Mouse (Mus musculus) R1 (cell line): ENCODE data around the gene Crybg1.
A peak's percentile ranks its signal among the peaks of the same experiment; 100 is the strongest.

Experiments
- DNase-seq: peaks from one replicate; pipeline ENCODE4 v3.0.0-alpha.2; 2018; ENCODE audit warnings: low read depth, low spot score

Crybg1 gene

DNA sequence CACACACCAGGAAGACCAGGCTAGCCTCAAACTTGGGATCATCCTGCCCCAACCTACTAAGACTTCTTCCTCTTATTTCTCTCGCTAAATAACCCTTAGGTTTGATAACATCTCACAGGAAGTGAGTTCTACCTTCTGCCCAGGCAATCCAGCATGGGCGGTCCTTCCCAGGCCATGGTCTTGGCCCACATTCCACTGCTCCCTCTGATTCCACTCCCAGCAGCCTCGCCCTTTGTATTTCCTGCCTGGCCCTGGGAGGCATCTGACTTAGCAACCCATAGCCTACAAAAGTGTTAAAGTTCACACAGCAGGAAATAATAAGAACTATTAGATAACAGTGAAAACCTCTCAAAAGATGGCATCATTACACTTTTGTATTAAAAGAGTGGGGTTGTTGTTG lies 171.3 kb downstream of the Crybg1 start:
- peak; percentile 84 for DNase-seq

DNA sequence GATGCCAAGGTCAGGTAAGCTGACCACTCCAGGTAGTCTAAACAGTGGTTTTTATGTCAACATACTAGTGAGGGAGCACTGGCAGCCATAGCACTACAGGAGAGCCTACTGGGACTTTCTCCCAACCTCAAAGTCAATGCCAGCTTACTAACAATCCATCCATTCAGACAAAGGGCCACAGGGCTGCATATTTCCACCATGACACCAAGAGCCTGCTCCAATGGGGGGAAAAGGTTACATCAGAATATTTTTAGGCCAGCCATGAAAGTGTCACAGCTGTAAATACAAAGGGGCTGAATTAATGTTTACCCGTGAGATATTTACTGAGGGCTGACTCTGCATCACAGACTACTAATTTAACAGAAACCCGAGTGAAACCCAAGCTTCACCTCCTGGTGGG lies 175.4 kb downstream of the Crybg1 start:
- no peak for DNase-seq

DNA sequence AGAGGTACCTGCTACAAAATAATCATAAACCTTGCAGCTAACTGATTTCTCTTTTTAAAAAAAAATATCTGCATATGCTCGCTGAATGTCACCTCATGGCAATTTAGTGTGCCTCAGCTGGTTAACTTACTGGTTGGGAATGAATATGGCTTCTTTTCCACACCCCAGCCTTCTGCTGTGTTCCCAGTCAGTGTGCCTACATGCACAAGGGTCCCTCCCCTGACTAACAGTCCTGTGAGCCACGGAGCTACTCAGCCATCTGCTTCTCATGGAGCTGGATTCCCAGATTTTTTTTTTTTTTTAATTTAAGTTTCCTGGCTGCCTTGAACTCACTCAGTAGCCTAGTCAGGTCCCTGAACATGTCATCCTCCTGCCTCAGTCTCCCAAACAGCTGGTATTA lies 183.7 kb downstream of the Crybg1 start:
- DNase-seq = no peak

DNA sequence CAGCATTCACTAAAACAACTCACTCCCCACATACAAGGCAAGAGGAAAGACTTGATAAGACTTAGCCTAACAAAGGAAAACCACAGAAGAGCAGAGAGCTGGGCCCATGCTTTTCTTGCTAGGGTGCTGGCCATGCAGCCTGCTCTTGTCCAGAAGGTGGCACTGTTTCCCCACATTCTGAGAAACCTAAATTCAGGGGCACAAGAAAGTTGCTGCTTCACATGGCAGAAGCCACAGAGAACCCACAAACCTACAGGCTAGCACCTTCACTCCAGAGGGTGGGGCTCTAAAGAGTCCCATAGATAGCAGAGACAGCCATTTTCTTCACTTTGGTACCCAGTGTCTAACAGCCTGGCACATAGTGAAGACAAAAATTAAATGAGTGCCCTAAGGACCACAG lies 194.7 kb downstream of the Crybg1 start:
- DNase-seq = peak; percentile 70

DNA sequence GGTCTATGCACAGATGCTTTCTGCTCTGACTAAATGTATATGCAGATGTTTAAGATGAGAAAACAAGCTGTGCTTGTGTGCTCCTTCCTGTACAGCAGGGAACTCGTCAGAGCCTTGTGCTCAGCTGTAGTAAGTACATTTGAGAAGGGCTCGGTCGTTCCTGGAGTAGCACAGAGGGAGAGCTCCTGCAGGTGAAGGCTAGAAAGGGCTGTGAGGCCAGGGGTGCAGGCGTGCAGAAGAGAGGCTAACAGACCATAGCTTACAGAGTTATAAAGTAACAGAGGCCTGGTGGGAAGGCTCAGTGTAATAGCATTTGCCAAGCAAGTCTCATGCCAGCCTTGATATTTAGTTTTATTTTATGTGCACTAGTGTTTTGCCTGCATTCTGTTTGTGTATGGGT lies 203.2 kb downstream of the Crybg1 start:
- no peak for DNase-seq

DNA sequence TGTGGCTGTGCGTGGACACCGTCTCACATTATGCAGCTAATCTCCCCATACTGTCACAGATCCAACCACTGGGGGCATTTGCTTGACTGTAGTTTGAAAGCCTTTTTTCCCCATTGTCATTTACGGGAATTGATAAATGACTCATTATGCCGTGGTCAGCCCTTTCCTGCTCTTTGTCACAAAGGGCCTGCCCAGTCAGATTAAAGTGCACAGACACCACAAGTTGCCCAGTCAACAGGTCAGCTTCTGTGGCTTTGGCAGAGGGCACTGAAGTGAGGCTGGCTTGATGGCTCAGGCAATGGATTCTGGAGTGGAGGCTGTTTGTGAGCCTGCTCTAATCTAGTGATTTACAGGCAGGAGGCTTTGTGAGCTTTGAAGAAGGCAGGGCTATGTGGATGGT lies 204.9 kb downstream of the Crybg1 start:
- DNase-seq = no peak

DNA sequence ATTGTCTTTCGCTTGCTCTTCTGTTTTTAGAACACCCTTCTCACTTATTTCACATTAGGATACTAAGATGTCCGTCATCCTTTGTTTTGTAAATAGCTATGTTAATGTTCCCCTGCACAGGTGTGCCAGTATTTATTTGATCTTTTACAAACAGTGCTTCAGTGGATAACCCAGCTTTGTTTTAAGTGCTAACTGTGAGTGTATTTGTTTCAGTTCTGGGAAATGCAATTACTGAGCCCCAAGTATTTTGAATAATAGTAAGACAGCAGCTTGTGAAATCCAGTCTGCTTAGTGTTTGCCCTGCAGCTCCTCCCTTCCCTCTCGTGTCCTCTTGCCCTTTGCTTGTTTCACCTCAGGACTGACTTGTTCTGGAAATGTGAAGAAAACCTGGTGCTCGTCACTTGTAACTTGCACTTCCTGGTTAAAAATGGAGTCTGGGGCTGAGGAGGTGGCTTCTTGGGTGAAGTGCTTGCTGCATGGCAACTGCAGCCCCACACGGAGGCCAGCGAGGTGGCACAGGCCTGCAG lies 209.5 kb downstream of the Crybg1 start:
- peak; percentile 58 for DNase-seq

DNA sequence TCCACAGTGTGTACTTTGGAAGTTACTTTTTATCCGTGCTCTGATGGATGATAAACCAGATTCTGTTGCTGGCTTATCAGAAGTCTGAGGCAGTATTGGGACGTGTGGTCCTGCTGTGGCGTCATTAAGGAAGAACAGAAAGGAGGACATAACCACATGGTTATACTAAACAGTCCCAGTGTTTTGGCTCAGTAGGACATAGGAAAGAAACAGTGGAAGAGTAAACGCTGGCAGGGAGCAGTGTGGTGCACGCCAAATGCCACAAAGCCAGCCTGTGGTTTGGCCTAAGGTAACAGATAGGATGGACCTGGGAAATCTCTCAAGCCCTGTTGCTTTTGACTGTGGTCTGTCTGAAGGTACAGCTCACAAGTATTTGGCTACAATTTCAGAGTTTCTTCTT lies 220.1 kb downstream of the Crybg1 start:
- DNase-seq = no peak

DNA sequence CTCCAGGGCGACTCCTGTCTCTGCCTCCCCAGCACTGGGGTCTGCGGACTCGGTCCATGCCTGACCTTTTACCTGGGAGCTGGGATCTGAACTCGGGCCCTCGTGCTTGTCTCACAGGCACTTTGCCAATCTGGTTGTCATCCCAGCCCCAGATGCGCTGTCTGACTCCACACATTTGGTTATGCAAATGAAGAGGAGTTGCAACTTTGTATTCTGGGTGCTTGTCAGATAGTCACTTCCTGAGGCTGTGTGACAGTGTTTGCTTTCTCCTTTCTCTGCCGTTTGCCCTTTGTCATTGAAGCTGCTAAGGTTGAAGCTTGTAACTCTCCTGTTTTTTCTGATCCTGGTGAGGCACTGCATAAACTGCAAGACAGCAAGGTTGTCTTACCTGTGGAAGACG lies 220.9 kb downstream of the Crybg1 start:
- DNase-seq = peak; percentile 45

DNA sequence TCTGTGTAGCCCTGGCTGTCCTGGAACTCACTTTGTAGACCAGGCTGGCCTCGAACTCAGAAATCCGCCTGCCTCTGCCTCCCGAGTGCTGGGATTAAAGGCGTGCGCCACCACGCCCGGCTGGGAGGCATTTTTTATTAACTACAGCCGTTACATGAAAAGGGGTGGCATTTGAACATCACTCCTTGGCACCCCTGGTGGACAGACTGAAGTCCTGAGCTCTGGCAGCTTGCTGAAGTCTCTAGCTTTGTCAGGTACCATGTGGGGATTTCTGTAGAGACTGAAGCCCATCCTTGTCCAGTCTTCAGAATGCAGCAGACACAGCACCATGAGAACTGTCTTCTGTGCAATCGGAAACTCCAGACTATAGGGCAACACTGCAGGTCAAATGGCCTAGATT lies 222.9 kb downstream of the Crybg1 start:
- peak; percentile 56 for DNase-seq

DNA sequence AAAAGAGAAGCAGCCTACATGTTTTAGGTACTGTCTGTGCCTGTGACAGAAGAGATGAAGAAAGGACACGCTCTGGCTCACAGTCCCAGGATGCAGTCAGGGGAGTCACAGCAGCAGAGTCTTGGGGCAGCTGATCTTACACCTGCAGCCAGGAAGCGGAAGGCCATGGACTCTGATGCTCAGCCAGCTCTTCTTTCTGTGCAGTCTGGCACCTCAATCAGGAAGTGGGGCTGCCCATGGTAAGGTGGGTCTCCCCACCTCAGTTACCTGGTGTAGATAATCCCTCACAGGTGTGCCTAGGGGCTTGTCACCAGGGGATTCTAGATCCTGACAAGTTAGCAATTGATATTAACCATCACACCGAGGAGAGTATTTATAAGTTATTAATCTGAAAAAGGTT lies 225.6 kb downstream of the Crybg1 start:
- DNase-seq = no peak

DNA sequence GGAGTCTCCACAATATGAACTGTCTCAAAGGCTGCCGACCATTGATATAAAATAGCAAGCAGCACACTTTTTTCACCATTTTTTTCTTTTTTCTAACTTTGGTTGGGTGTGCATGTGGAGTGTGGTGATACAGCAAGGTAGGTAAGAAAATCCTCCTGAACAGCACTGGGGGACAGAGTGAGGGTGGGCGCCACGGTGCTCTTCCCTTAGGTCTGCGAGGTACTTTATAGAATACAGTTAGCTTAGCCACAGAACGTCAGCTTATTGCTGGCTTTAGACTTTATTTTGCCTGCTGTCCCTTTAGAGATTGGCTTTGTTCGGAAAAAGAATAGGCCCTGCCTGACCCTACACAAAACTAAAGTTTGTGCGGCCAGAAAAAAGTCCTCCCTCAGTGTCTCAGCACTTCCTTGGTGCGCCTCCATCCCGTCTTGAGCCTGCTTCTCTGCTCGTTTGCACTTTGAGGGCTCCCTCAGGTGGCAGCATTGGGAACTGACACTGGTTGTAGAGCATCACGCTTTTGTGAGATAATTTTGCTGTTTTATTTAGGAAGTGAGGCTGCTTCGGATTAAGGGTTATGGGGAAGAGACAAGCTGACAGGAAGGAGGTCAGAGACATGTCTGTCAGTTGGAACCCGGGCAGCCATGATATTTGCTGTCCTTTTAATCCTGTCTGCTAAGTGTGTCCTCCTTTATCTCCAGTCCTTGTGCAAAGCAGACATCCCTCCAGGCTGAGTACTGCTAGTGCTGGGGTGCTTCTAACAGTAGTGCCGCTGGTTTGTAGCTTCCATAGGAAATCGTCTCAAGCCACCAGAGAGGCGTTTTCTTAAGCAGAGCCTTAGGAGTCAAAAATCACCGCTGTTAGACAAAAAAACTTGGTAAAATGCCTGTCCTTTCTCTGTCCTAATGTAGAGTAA lies 229.7 kb downstream of the Crybg1 start:
- DNase-seq = peak; percentile 78

DNA sequence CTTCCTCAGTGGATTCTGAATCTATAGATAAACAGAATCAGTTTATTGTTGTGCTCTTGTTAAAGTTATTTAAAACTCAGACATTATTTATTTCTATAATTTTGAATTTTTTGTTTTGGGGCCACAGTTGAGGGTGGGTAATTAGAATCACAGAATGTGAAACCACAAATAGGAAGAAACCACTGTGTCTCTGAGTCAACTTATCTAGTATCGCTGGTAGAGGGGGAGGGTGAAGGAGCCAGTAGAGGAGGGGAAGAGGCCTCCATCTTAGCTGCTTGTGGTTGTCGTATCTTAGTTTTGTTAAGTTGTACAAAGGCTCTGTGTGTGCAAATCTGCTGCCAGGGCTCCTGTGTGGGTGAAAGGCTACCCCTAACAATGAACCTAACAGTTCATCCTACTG lies 231.9 kb downstream of the Crybg1 start:
- no peak for DNase-seq

DNA sequence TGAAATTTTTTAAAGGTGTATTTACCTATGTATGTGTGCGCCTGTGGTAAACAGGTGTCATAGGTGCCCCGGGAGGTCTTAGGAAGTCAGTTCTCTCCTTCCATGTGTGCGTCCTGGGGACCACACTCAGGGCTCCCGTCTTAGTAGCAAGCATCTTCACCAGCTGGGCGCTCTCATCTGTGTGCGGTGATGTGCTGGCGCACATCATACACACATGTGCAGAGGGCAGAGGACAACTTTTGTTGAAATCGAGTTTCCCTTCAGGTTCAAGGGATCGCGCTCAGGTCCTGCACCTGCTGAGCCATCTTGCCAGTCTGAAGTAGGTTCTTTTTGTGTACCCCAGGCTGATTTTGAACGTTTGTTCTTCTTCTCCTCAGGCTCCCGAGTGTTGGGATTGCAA lies 232.5 kb downstream of the Crybg1 start:
- DNase-seq = no peak

DNA sequence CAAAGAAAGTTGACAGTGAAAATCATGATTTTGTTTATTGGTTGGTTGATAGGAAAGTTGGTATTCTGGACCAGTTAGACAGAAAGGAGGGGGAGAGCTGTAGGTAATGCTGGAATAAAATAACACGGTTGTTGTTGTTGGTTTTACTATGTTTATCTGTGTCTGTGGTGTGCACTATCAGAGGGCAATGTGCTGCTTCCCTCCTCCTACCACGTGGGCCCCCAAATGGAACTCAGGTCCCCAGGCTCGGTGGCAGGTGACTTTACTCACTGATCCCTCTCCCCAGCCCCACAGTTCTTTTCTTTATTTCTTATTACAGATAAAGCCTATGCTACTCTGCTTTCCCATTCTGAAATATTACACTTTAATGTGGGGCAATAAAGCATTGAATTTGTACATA lies 236.4 kb downstream of the Crybg1 start:
- no peak for DNase-seq

DNA sequence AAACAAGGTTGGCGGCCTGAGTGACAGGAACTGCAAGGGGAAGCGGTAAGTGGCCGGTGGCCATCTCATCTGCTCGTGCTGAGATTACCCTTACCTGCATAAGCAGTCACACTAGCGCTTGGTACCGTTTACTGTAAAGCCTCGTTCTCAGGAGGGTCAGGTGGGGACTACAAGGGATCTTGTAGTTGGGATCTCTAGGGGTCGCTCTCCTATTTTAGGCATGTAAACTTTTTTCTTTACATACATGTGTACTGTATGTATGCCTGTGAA lies 237.8 kb downstream of the Crybg1 start:
- no peak for DNase-seq

DNA sequence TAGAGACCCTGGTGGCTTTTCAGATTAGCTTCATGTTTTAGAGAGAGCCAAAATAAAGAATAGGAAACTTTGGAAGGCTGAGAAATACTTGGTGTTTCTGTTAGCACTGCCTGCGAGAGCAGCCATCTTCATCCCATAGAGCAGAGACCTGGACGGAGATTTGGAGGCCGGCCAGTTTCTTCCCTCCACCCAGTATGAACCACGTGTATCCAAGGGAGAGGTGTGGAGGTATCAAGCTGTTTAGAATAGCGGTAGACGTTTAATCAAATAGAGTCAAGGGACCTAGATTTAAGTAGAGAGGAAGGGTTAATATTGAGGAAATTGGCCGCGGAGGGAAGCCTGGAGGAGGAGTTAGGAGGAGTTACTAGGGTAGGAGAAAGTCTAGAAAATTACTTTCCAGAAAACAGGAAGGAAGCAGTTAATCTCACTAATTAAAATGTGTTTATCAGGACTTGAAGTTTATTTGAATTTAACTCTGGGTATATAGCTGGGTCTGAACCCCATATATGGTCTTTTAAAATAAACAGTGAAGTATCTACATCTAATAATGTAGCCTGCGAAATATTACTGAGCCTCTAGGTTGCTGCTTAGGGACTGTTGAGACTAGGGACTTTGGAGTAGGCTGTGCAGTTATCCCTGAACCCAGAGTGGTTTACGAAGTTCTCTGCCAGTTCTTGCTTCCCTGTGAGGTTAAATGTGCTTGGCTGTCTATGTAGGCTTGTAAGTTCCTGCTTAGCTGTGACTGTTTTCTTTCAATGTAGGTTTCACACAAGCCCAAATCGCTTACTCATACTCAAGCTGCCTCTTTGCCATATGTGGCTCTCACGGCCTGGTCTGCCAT lies 238.4 kb downstream of the Crybg1 start:
- no peak for DNase-seq

DNA sequence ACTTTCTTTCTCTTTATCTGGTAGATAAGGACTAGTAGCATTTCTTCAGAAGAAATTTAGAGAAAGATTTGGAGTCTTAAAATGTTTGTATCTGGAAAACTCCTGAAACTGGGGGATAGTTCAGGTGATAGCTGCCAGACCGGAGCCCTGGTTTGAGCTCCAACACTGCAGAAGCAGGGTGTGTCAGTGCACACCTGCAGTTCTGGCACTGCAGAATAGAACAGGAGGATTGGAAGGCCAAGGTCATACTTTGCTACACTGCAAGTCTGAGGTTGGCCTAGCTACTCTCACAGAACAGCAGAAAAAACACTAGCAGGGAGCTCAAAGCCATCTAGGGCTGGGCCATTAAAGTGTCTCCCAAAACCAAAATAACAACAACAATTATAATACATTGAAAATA lies 244.1 kb downstream of the Crybg1 start:
- DNase-seq = no peak

DNA sequence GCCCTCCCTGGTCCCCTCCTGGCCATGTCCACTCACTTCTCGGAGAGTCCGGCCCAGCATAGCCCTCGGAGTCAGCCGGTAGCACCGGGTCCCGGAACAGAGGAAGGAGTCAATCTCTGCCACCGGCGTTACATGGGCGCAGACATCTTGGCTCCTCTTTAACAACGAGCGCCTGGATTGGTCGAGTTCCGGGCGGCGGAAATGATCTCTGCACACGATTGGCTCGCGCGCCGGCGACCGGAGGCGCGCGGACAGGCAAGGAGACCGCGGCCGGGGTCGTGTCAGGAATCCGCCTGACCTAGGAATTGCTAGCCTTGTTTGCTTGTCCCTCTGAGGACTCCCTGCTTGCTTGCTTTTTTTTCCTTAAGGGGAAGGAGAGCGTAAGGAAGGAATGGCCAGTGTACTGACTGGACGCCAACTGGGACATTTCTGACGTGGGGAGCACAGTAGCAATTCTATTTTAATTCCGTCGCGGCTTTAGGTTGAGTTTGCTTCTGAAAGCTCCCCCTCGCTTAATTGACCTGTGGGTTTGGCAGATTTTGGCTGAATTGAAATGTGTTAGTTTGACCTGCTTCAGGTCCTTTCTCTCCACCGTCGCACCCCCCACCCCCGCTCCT lies 247.0 kb downstream of the Crybg1 start, which contains the start of the genes Qrsl1 and Rtn4ip1:
TSS of gene Qrsl1 (minus strand) at position 168 of the 617 bp plus-strand sequence.
TSS of gene Rtn4ip1 (plus strand) at position 230 of the 617 bp plus-strand sequence.
- peak; percentile 93 for DNase-seq

DNA sequence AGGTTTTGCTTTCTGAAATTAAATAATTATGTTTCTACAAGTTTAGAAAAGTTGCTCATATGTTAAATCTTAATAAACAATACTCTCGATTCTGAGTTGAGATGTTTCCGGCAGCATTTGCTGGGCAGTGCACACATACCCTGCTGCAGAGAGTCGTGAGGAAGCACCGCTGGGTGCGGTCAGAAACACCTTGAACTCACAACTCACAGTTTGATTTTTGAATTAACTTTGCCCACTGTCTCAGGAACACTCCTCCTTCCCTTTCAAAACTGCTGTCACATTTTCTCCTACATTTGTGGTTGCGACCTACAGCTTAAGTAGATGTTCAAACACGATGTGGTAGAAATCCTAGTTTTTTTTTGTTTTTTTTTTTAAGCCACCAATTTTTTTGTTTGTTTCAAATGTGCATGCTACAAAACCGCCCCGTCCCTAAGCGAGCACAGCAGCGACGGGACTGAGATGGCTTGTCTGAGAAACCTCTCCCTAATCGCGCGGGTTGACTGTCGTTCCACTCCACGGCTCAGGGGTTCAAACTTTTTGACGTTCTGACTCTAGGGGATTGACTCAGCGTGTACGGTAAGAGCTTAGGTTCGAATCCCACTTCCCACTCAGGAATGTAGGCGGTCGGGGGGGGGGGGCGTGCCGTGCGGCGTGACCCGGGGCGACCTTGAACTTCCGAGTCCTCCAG lies 247.6 kb downstream of the Crybg1 start:
- peak; percentile 68 for DNase-seq
